Mouse (Mus musculus): ENCODE data around the gene Etl4.

- TF ChIP-seq CTCF (IDR thresholded peaks at IDR 0.05; ENCODE audit: low read depth) (no peak), EP300 (IDR thresholded peaks at IDR 0.05; ENCODE audit: low read depth) (no peak)
Measured at GRCm38 (mm10) chr2:20281903-20282302, 372.3 kb downstream of the Etl4 start.

Data from heart, postnatal 0 days (tissue).